Mouse (Mus musculus) hindbrain, embryonic 11.5 days (tissue): Measurements from ENCODE around the gene Rasa2. TPM values are rescaled to one million over a fixed set of nuclear protein-coding genes. Genes with fewer than 3 reads are reported as not detected.
"Not testable (repeated sequence)": the region's sequence is repeated elsewhere in the genome, so short reads cannot be mapped to it uniquely, and the experiment has no call there.

Experiments used
- ATAC-seq: fragments of 200-750 bp; cut with Nextera tagmentation; 2 replicates; pipeline ENCODE4 v1.8.0; 2017; ENCODE audit warnings: mild to moderate bottlenecking, moderate TSS enrichment, moderate library complexity; ENCODE audit not compliant: low FRiP score
- DNase-seq: peaks from one replicate; pipeline ENCODE4 v3.0.0-alpha.2; 2015; ENCODE audit warnings: low spot score
- H3K27ac ChIP-seq: fragments of 300-500 bp; sonication (generic); 2 replicates; pipeline ENCODE4 v1.5.1; 2014; ENCODE audit warnings: mild to moderate bottlenecking, low read depth, low read length
- H3K27me3 ChIP-seq: fragments of 300-500 bp; sonication (generic); 2 replicates; pipeline ENCODE4 v1.6.1; 2014; ENCODE audit warnings: mild to moderate bottlenecking, low read length, moderate library complexity, mixed read lengths; ENCODE audit not compliant: control insufficient read depth, insufficient read depth
- H3K36me3 ChIP-seq: fragments of 300-500 bp; sonication (generic); 2 replicates; pipeline ENCODE4 v1.6.1; 2014; ENCODE audit warnings: mild to moderate bottlenecking, low read length, moderate library complexity, mixed read lengths; ENCODE audit not compliant: control insufficient read depth, insufficient read depth
- H3K4me1 ChIP-seq: fragments of 300-500 bp; sonication (generic); replicated peaks from 2 replicates; pipeline ENCODE4 v1.6.1; 2014; ENCODE audit warnings: low read length, mixed read lengths; ENCODE audit not compliant: control insufficient read depth, insufficient read depth
- H3K4me2 ChIP-seq: fragments of 300-500 bp; sonication (generic); replicated peaks from 2 replicates; pipeline ENCODE4 v1.6.1; 2014; ENCODE audit warnings: mild to moderate bottlenecking, low read depth, low read length
- H3K4me3 ChIP-seq: fragments of 300-500 bp; sonication (generic); 2 replicates; pipeline ENCODE4 v1.5.1; 2014; ENCODE audit warnings: low read depth, low read length
- H3K9ac ChIP-seq: fragments of 300-500 bp; sonication (generic); 2 replicates; pipeline ENCODE4 v1.6.1; 2014; ENCODE audit warnings: low read depth, low read length
- H3K9me3 ChIP-seq: fragments of 300-500 bp; sonication (generic); 2 replicates; pipeline ENCODE4 v1.6.1; 2016; ENCODE audit warnings: low read length; ENCODE audit not compliant: control insufficient read depth
- WGBS: fragments of 180-500 bp; shearing (Covaris S2); extraction: QIAGEN DNeasy Blood & Tissue Kit; methylation state at CpG from one replicate; pipeline ENCODE4 v1.1.7; 2014; 5-methylcytosine and 5-hydroxymethylcytosine counted together
- polyA plus RNA-seq: library from polyadenylated mRNA; unstranded; fragments of >200 nt; fragmentation: Nextera tagmentation; extraction: Ambion mirVana; gene quantifications from 2 replicates; pipeline ENCODE4 v1.2.1, GENCODE M21; 2014

Rasa2 gene
- polyA plus RNA-seq, 1 experiment from 2014 or later, result 16.4 TPM

- H3K4me1 ChIP-seq, result no peaks in the 10 kb centered on the region
- WGBS, result 95% methylated on average over 4 of the region's 4 CpGs
- no peak overlapping the region for H3K27ac ChIP-seq
- H3K27me3 ChIP-seq, result no peaks in the 10 kb centered on the region
- ATAC-seq, result no peak
- no peak overlapping the region for H3K4me2 ChIP-seq
- no peak overlapping the region for H3K9ac ChIP-seq
- H3K9me3 ChIP-seq, result no peaks in the 10 kb centered on the region
- H3K4me3 ChIP-seq, result no peak overlapping the region
- no peak for DNase-seq
- H3K36me3 ChIP-seq, result no peaks in the 10 kb centered on the region
Observed at GRCm38 (mm10) chr9:96649362-96649761, 17.9 kb upstream of the Rasa2 start.

GRCm38 (mm10) chr9:96646668-96647295 lies 15.4 kb upstream of the Rasa2 start:
- H3K4me1 ChIP-seq, result no peaks in the 10 kb centered on the region
- WGBS, result 70% methylated on average over 2 of the region's 2 CpGs
- H3K4me3 ChIP-seq, result no peak overlapping the region
- H3K27ac ChIP-seq, result no peak overlapping the region
- ATAC-seq (no peak), DNase-seq (no peak)
- no peak overlapping the region for H3K9ac ChIP-seq
- no peaks in the 10 kb centered on the region for H3K36me3 ChIP-seq
- H3K9me3 ChIP-seq, result no peaks in the 10 kb centered on the region
- H3K4me2 ChIP-seq, result no peak overlapping the region
- no peaks in the 10 kb centered on the region for H3K27me3 ChIP-seq

- H3K9ac ChIP-seq, result no peak overlapping the region
- WGBS, result 86% methylated on average over 2 of the region's 2 CpGs
- no peak for DNase-seq
- H3K4me3 ChIP-seq, result no peak overlapping the region
- no peaks in the 10 kb centered on the region for H3K4me1 ChIP-seq
- no peaks in the 10 kb centered on the region for H3K9me3 ChIP-seq
- no peak overlapping the region for H3K4me2 ChIP-seq
- no peaks in the 10 kb centered on the region for H3K27me3 ChIP-seq
- no peak overlapping the region for H3K27ac ChIP-seq
- no peak for ATAC-seq
- no peaks in the 10 kb centered on the region for H3K36me3 ChIP-seq
Observed at GRCm38 (mm10) chr9:96644840-96645239, 13.4 kb upstream of the Rasa2 start.

GRCm38 (mm10) chr9:96644002-96644401 lies 12.6 kb upstream of the Rasa2 start:
- H3K9ac ChIP-seq, H3K4me2 ChIP-seq, H3K27me3 ChIP-seq, H3K4me3 ChIP-seq, ATAC-seq, DNase-seq, H3K9me3 ChIP-seq, H3K36me3 ChIP-seq, H3K4me1 ChIP-seq, H3K27ac ChIP-seq: not testable (repeated sequence)
- WGBS, result 89% methylated on average over 3 of the region's 3 CpGs

- no peaks in the 10 kb centered on the region for H3K36me3 ChIP-seq
- no peak overlapping the region for H3K4me3 ChIP-seq
- no peaks in the 10 kb centered on the region for H3K9me3 ChIP-seq
- H3K4me2 ChIP-seq, result no peak overlapping the region
- no peaks in the 10 kb centered on the region for H3K4me1 ChIP-seq
- H3K27ac ChIP-seq, result no peak overlapping the region
- H3K27me3 ChIP-seq, result no peaks in the 10 kb centered on the region
- DNase-seq, result no peak
- no peak for ATAC-seq
- WGBS, result 94% methylated on average over 7 of the region's 7 CpGs
- H3K9ac ChIP-seq, result no peak overlapping the region
Observed at GRCm38 (mm10) chr9:96639451-96639850, 8.0 kb upstream of the Rasa2 start.

GRCm38 (mm10) chr9:96638508-96638907 lies 7.1 kb upstream of the Rasa2 start:
- Histone ChIP-seq H3K9ac (no peak overlapping the region), H3K27ac (no peak overlapping the region), H3K4me3 (no peak overlapping the region), H3K4me2 (no peak overlapping the region), H3K4me1 (no peaks in the 10 kb centered on the region), H3K36me3 (no peaks in the 10 kb centered on the region), H3K9me3 (no peaks in the 10 kb centered on the region), H3K27me3 (no peaks in the 10 kb centered on the region)
- 91% methylated on average over 7 of the region's 7 CpGs for WGBS
- DNase-seq (no peak), ATAC-seq (no peak)

GRCm38 (mm10) chr9:96637157-96637548 lies 5.7 kb upstream of the Rasa2 start:
- WGBS, result 75% methylated on average over 7 of the region's 7 CpGs
- H3K4me1 ChIP-seq, result no peaks in the 10 kb centered on the region; the same call in 1 of the 2 replicates
- no peak overlapping the region for H3K4me2 ChIP-seq
- H3K9ac ChIP-seq, result no peak overlapping the region
- H3K27ac ChIP-seq, result no peak overlapping the region
- DNase-seq (no peak), ATAC-seq (no peak)
- no peaks in the 10 kb centered on the region for H3K9me3 ChIP-seq
- peaks cover 3% of the 10 kb centered on the region for H3K27me3 ChIP-seq
- H3K36me3 ChIP-seq, result no peaks in the 10 kb centered on the region
- no peak overlapping the region for H3K4me3 ChIP-seq

- no peak for DNase-seq
- peaks cover 4% of the 10 kb centered on the region for H3K27me3 ChIP-seq
- 59% methylated on average over 9 of the region's 9 CpGs for WGBS
Observed at GRCm38 (mm10) chr9:96636423-96637156, 5.2 kb upstream of the Rasa2 start.

GRCm38 (mm10) chr9:96635899-96636298 lies 4.5 kb upstream of the Rasa2 start:
- WGBS, result 88% methylated on average over 3 of the region's 3 CpGs
- Histone ChIP-seq H3K4me2 (no peak overlapping the region), H3K36me3 (no peaks in the 10 kb centered on the region), H3K27me3 (peaks cover 4% of the 10 kb centered on the region), H3K9ac (no peak overlapping the region), H3K4me3 (no peak overlapping the region), H3K9me3 (no peaks in the 10 kb centered on the region), H3K27ac (no peak overlapping the region), H3K4me1 (no peaks in the 10 kb centered on the region; the same call in 1 of the 2 replicates)
- ATAC-seq, result no peak
- no peak for DNase-seq

More at GRCm38 (mm10) chr9:96636423-96637156, 5.2 kb upstream of the Rasa2 start:
- Histone ChIP-seq H3K4me2 (no peak overlapping the region), H3K4me1 (no peaks in the 10 kb centered on the region; the same call in 1 of the 2 replicates), H3K9me3 (no peaks in the 10 kb centered on the region), H3K4me3 (no peak overlapping the region), H3K36me3 (no peaks in the 10 kb centered on the region), H3K9ac (no peak overlapping the region), H3K27ac (no peak overlapping the region)
- ATAC-seq, result no peak
